Mouse (Mus musculus) C2C12 (cell line): Measurements from ENCODE around the gene Nes.

Experiments used
- CEBPB ChIP-seq: IDR thresholded peaks from one replicate; pipeline ENCODE4 v1.6.1; 2011; ENCODE audit warnings: low read depth, mild to moderate bottlenecking, control low read depth, moderate library complexity
- CTCF ChIP-seq: IDR thresholded peaks from one replicate; pipeline ENCODE4 v1.5.1; 2011; ENCODE audit not compliant: control insufficient read depth, insufficient read depth, insufficient read length
- MAX ChIP-seq: IDR thresholded peaks from one replicate; pipeline ENCODE4 v1.6.1; 2011; ENCODE audit warnings: mild to moderate bottlenecking, control low read depth
- USF1 ChIP-seq: IDR thresholded peaks from one replicate; pipeline ENCODE4 v1.6.1; 2011; ENCODE audit warnings: low read depth, mild to moderate bottlenecking, control low read depth, moderate library complexity

- TF ChIP-seq CTCF: no peak
- no peak for TF ChIP-seq USF1
- TF ChIP-seq MAX: no peak
- no peak for TF ChIP-seq CEBPB
Observed at GRCm38 (mm10) chr3:87972203-87972664, 1.4 kb downstream of the Nes start.
